Mouse (Mus musculus): Measurements from ENCODE around the gene Txlnb. TPM values are rescaled to one million over a fixed set of nuclear protein-coding genes. Genes with fewer than 3 reads are reported as not detected.

Gene Txlnb
- polyA plus RNA-seq, 1 experiment from 2014 or later = 43.8 TPM

- WGBS = 46% methylated on average over 8 of the region's 8 CpGs
- no peaks in the 10 kb centered on the region for H3K36me3 ChIP-seq (ENCODE audit: control insufficient read depth, insufficient read depth)
- H3K27ac ChIP-seq (ENCODE audit: low read length) = no peak overlapping the region
- no peak overlapping the region for H3K4me3 ChIP-seq (ENCODE audit: low read length)
- ATAC-seq (replicated peaks; ENCODE audit: extremely low read depth, insufficient read depth, low FRiP score) = no peak
- H3K27me3 ChIP-seq (ENCODE audit: control insufficient read depth, insufficient read depth, low read length) = no peaks in the 10 kb centered on the region
- 0 out of 2 replicates have a peak, but pooled peaks cover 2% of the 10 kb centered on the region for H3K4me1 ChIP-seq (ENCODE audit: control insufficient read depth, insufficient read depth, low read length)
- no peaks in the 10 kb centered on the region for H3K9me3 ChIP-seq (replicated peaks; ENCODE audit: control insufficient read depth, low read length)
- no peak overlapping the region for H3K9ac ChIP-seq (ENCODE audit: low read length)
- no peak overlapping the region for H3K4me2 ChIP-seq (ENCODE audit: low read depth, low read length)
Measured at GRCm38 (mm10) chr10:17878002-17878919, 82.2 kb downstream of the Txlnb start.

DNA sequence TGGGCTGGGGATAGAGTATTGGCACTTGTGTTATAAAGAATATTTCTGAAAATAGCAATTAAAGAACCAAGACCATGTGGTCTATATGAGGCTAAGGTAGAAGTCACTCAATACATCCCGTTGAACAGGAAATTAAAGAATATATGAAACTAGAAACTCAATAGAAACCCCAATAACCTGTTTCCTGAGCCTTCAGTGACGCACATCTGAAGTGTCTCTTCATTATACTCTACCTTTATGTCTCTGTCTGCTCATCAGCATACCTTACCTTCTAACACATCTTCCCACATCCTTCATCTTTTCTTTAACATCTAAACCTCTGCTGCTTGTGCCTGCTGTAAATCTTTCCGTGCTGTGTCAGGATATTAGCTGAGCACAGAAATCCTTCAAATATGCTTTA, 84.0 kb downstream of the Txlnb start:
- no peak for ATAC-seq (replicated peaks; ENCODE audit: extremely low read depth, insufficient read depth, low FRiP score)
- H3K9me3 ChIP-seq (replicated peaks; ENCODE audit: control insufficient read depth, low read length) = no peaks in the 10 kb centered on the region
- H3K27ac ChIP-seq (ENCODE audit: low read length) = no peak overlapping the region
- 78% methylated on average over 3 of the region's 3 CpGs for WGBS
- no peaks in the 10 kb centered on the region for H3K27me3 ChIP-seq (ENCODE audit: control insufficient read depth, insufficient read depth, low read length)
- no peak overlapping the region for H3K4me2 ChIP-seq (ENCODE audit: low read depth, low read length)
- no peak overlapping the region for H3K9ac ChIP-seq (ENCODE audit: low read length)
- H3K4me3 ChIP-seq (ENCODE audit: low read length) = no peak overlapping the region
- H3K36me3 ChIP-seq (ENCODE audit: control insufficient read depth, insufficient read depth) = no peaks in the 10 kb centered on the region
- H3K4me1 ChIP-seq (ENCODE audit: control insufficient read depth, insufficient read depth, low read length) = 0 out of 2 replicates have a peak, but pooled peaks cover 2% of the 10 kb centered on the region

- no peak for ATAC-seq (replicated peaks; ENCODE audit: extremely low read depth, insufficient read depth, low FRiP score)
- no peak overlapping the region for H3K27ac ChIP-seq (ENCODE audit: low read length)
- no peak overlapping the region for H3K9ac ChIP-seq (ENCODE audit: low read length)
- H3K4me3 ChIP-seq (ENCODE audit: low read length) = no peak overlapping the region
- 0 out of 2 replicates have a peak, but pooled peaks cover 2% of the 10 kb centered on the region for H3K4me1 ChIP-seq (ENCODE audit: control insufficient read depth, insufficient read depth, low read length)
- no peaks in the 10 kb centered on the region for H3K27me3 ChIP-seq (ENCODE audit: control insufficient read depth, insufficient read depth, low read length)
- no peak overlapping the region for H3K4me2 ChIP-seq (ENCODE audit: low read depth, low read length)
- H3K36me3 ChIP-seq (ENCODE audit: control insufficient read depth, insufficient read depth) = no peaks in the 10 kb centered on the region
- no peaks in the 10 kb centered on the region for H3K9me3 ChIP-seq (replicated peaks; ENCODE audit: control insufficient read depth, low read length)
- WGBS = 68% methylated on average over 2 of the region's 2 CpGs
Measured at GRCm38 (mm10) chr10:17880724-17881123, 84.7 kb downstream of the Txlnb start.

Other genes starting within 250 kb of the Txlnb start
- gene Cited2, start 73.0 kb upstream of the Txlnb start, polyA plus RNA-seq (2015; fragmentation: Nextera tagmentation; extraction: Ambion mirVana) = 23.9 and 24.0 TPM in 2 replicates
- 4.9 and 5.4 TPM in 2 replicates for gene Heca, start 151.8 kb downstream of the Txlnb start, polyA plus RNA-seq (2015; fragmentation: Nextera tagmentation; extraction: Ambion mirVana)
- 152 and 167 TPM in 2 replicates for gene Abracl, start 227.1 kb downstream of the Txlnb start, polyA plus RNA-seq (2015; fragmentation: Nextera tagmentation; extraction: Ambion mirVana)